Mouse (Mus musculus) cerebellum, adult 2 months (tissue): ENCODE data around the gene Eps15l1. TPM values are rescaled to one million over a fixed set of nuclear protein-coding genes. Genes with fewer than 3 reads are reported as not detected.

Experiments used
- DNase-seq, 2 experiments: peaks; one replicate each; pipeline ENCODE4 v3.0.0; 2021
- H3K27ac ChIP-seq: fragments of 200-500 bp; 2 replicates; pipeline ENCODE4 v1.5.1; 2012; ENCODE audit warnings: low read length, control low read depth, inconsistent platforms; ENCODE audit not compliant: insufficient read depth
- H3K27me3 ChIP-seq: fragments of 200-500 bp; 2 replicates; pipeline ENCODE4 v1.6.1; 2012; ENCODE audit warnings: inconsistent platforms, mild to moderate bottlenecking, low read length, moderate library complexity; ENCODE audit not compliant: control insufficient read depth, insufficient read depth
- H3K4me1 ChIP-seq: fragments of 200-500 bp; 2 replicates; pipeline ENCODE4 v1.6.1; 2011; ENCODE audit warnings: low read length; ENCODE audit not compliant: control insufficient read depth, insufficient read depth
- H3K4me3 ChIP-seq: fragments of 200-500 bp; replicated peaks from 2 replicates; pipeline ENCODE3; 2011; ENCODE audit warnings: mild to moderate bottlenecking, low read depth, low read length, control low read depth; ENCODE audit not compliant: insufficient read depth
- CTCF ChIP-seq: fragments of 200-500 bp; IDR thresholded peaks from 2 replicates; pipeline ENCODE4 v1.5.1; 2011; ENCODE audit warnings: low read depth, mild to moderate bottlenecking, control low read depth, low read length, moderate library complexity, borderline replicate concordance; ENCODE audit not compliant: insufficient read depth
- POLR2A ChIP-seq: fragments of 200-500 bp; IDR thresholded peaks from 2 replicates; pipeline ENCODE4 v1.6.1; 2011; ENCODE audit warnings: low read length, control low read depth, borderline replicate concordance; ENCODE audit not compliant: insufficient read depth
- WGBS: fragments of 180-500 bp; shearing (Covaris S2); methylation state at CpG from one replicate; pipeline ENCODE4 v1.1.7; 2018; 5-methylcytosine and 5-hydroxymethylcytosine counted together
- polyA plus RNA-seq: library from polyadenylated mRNA; depleted of rRNA; stranded (reverse); fragments of >200 nt; gene quantifications from 2 replicates; pipeline ENCODE4 v1.2.3, GENCODE M21; 2012

Gene Eps15l1
- polyA plus RNA-seq, 1 experiment, result 74.4 TPM

DNA sequence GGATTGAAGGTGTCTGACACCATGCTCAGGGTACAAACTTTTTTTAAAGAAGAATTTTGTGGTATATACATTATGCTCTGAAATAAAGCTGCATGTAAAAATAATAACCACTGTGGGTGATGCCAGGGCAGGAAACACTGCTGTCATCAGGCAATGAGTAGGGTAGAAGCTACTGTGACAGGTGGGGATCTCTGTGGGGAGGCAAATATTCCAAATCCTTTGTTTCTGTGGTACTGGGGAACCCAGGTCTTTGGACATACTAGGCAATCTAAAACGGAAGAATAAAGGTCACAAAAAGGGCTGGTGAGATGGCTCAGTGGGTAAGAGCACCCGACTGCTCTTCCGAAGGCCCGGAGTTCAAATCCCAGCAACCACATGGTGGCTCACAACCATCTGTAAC lies 48.9 kb downstream of the Eps15l1 start:
- H3K27me3 ChIP-seq, result no peaks in the 10 kb centered on the region
- H3K4me1 ChIP-seq, result no peaks in the 10 kb centered on the region
- H3K4me3 ChIP-seq, result no peak overlapping the region
- no peak for TF ChIP-seq POLR2A
- no peak for TF ChIP-seq CTCF
- WGBS, result 27% methylated on average over 4 of the region's 4 CpGs
- no peak overlapping the region for H3K27ac ChIP-seq
- peak in 1 of 2 experiments; percentile 69 for DNase-seq

DNA sequence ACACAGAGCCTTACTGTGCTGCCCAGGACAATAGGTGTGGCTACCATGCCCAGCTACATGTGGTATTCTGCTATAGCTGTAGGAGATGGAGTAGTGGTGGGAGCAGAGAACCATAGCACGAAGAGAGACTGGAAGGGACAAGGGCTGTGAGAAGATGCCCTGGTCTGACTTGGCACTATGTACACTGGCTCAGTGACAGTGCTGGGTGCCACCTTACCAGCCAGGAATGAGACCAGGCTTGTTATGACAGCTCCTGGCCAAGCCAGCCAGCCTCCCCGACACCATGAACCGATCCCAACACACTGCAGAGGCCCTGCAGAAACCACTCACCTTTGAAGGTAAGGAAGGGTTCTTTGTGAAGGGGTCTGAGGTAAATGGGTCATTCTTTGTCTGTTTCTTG lies 49.9 kb downstream of the Eps15l1 start:
- Histone ChIP-seq H3K4me1 (no peaks in the 10 kb centered on the region), H3K27ac (no peak overlapping the region), H3K4me3 (no peak overlapping the region), H3K27me3 (no peaks in the 10 kb centered on the region)
- TF ChIP-seq CTCF, result no peak
- TF ChIP-seq POLR2A, result no peak
- DNase-seq, result no peak
- WGBS, result 27% methylated on average over 3 of the region's 3 CpGs

DNA sequence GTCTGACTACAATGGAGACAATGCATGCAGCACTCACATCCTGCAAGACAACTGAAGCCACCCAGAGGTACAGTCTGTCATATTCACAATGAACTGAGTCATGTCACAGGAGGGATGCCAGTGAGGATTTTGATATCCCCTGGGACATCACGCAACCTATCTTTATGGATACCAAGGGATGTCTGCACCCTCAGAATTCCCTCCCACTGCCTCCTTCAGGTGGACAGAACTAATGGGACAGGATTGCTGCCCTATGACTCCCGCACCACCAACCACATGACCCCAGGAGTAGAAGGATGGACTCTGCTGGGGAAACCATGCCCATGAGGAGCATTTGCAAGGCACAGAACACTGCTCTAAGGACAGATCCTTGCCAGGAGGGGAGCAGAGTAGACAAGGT lies 54.8 kb downstream of the Eps15l1 start:
- no peak for DNase-seq
- H3K27ac ChIP-seq, result no peak overlapping the region
- TF ChIP-seq CTCF, result no peak
- TF ChIP-seq POLR2A, result no peak
- H3K4me3 ChIP-seq, result no peak overlapping the region
- no peaks in the 10 kb centered on the region for H3K27me3 ChIP-seq
- no peaks in the 10 kb centered on the region for H3K4me1 ChIP-seq
- 89% methylated on average over 2 of the region's 2 CpGs for WGBS

DNA sequence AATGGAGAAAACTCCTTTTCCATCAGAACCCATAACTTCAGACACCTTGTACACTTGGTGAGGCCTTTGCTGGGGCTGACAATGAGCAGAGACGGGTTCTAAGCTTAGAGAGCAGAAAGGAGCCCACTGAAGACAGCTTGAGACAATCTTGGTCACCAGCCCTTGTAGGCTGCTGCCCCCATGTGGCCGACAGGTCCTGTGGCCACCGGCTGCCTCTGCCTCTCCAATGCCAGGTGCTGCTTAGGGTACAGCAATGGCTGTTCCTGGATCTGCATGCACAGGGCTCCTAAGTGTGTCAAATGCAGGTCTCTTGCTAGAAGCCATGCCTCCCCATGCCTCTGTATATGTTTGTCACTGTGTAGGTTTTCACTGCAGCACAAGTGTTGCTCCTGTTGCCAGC lies 55.4 kb downstream of the Eps15l1 start:
- peak; percentile 86 for TF ChIP-seq CTCF
- no peak for TF ChIP-seq POLR2A
- Histone ChIP-seq H3K4me1 (no peaks in the 10 kb centered on the region), H3K27me3 (no peaks in the 10 kb centered on the region), H3K27ac (no peak overlapping the region), H3K4me3 (no peak overlapping the region)
- 6% methylated on average over 3 of the region's 3 CpGs for WGBS
- peak; percentile 69 to 72 for DNase-seq

DNA sequence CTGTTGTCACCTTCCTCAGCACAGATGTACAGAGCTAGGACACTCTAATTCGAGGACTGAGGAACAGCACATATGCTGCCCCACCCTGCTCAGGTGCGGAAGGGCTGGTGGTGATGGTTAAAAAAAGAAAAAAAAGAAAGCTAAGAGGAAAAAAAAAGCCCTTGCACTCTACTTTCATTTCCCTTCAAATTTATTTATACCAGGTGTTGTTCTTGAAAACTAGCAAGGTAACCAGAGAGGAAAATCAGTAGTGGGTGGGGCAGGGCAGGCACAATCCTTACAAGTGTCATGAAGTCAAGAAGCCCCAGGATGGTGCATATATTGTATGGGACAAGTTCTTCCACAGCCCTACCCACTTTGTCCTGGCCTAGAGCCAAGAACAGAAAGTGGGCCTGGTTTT lies 56.2 kb downstream of the Eps15l1 start:
- Histone ChIP-seq H3K27me3 (no peaks in the 10 kb centered on the region), H3K4me3 (no peak overlapping the region), H3K27ac (no peak overlapping the region), H3K4me1 (no peaks in the 10 kb centered on the region)
- DNase-seq, result no peak
- TF ChIP-seq CTCF (no peak), POLR2A (no peak)
- 96% methylated on average over 2 of the region's 2 CpGs for WGBS

DNA sequence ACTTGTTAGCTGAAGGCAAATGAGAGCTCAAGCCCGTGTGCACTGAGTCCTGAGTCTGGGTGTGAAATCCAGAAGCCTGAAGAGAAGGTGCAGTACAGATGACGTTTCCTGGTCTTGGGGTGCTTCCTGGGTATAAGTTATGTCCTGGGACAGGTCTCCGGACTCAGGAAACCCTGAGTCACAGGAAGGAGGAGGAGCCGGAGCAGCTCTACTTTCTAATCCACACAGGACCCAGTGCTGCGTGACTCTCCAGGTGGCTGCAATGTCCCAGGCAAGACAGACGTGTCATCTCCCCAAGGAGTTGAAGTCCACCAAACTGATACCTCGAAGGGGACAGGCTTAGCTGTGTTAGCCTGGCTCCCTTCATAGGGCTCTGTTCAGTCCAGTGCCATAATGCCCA lies 57.8 kb downstream of the Eps15l1 start:
- no peak overlapping the region for H3K27ac ChIP-seq
- no peak for DNase-seq
- WGBS, result 85% methylated on average over 7 of the region's 7 CpGs
- no peak overlapping the region for H3K4me3 ChIP-seq
- no peaks in the 10 kb centered on the region for H3K4me1 ChIP-seq
- TF ChIP-seq CTCF (no peak), POLR2A (no peak)
- H3K27me3 ChIP-seq, result no peaks in the 10 kb centered on the region

DNA sequence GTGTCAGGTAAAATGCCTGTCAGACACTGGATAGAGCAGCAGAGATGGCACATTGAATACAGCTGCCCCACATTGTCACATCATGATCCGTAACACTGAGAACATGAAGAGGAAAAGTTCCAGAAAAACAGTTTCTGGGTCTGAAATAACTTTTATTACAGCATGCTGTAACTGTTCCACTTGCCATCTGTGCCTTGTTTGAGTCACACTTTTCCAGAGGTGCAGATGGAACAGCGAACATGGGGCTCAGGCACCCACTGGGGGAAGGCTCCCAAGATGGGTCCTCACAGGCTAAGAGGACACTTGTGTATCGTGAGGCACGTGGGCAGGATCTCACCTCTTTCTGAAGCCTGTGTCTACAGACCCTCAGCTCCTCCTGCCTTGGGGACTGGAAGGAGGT lies 58.5 kb downstream of the Eps15l1 start:
- no peak overlapping the region for H3K27ac ChIP-seq
- no peaks in the 10 kb centered on the region for H3K4me1 ChIP-seq
- WGBS, result 93% methylated on average over 4 of the region's 4 CpGs
- TF ChIP-seq POLR2A, result no peak
- no peak for TF ChIP-seq CTCF
- no peaks in the 10 kb centered on the region for H3K27me3 ChIP-seq
- no peak for DNase-seq
- no peak overlapping the region for H3K4me3 ChIP-seq

DNA sequence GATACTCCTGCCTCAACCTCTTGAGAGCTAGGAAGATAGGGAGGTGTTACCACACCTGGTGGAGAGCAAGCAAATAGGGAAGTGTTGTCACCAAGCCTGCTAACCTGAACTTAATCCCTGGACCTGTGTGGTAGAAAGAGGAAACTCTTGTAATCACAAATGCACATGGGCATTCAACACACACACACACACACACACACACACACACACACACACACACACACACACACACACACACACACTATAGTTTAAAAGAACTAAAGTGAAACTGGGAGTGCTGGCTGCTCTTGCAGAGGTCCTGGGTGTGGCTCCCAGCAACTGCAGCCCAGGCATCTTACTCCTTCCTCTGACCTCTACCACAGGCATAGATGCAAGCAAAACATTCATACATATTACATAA lies 61.1 kb downstream of the Eps15l1 start:
- H3K27me3 ChIP-seq, result no peaks in the 10 kb centered on the region
- no peak for TF ChIP-seq POLR2A
- no peak for TF ChIP-seq CTCF
- no peak for DNase-seq
- no peaks in the 10 kb centered on the region for H3K4me1 ChIP-seq
- H3K4me3 ChIP-seq, result no peak overlapping the region
- no peak overlapping the region for H3K27ac ChIP-seq

DNA sequence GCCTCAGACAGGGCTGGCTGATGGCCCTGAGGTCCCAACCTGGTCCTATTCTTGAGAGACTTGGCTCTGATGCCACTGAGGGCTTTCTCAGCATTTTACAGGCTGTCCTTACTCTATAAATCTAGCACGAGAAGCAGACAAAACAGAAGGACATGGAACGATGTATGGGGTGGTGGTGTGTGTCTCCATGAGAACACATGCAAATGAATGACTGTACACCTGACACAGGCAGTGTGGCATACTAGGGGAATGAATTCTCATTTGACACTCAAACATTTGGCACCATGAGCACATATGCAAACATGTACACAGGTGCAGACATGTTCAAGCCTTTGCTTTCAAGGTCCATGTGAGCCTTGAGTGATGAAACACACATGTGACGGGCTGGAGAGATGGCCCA lies 64.7 kb downstream of the Eps15l1 start:
- DNase-seq, result no peak

More for the DNA sequence above, 64.7 kb downstream of the Eps15l1 start:
- no peak overlapping the region for H3K27ac ChIP-seq
- no peaks in the 10 kb centered on the region for H3K27me3 ChIP-seq
- H3K4me3 ChIP-seq, result no peak overlapping the region
- TF ChIP-seq POLR2A (no peak), CTCF (no peak)
- H3K4me1 ChIP-seq, result no peaks in the 10 kb centered on the region
- WGBS, result 90% methylated on average over 3 of the region's 3 CpGs
